Mouse (Mus musculus) gastrocnemius, postnatal 25 days (tissue): ENCODE measurements around the gene Sema6d. TPM values are rescaled to one million over a fixed set of nuclear protein-coding genes. Genes with fewer than 3 reads are reported as not detected.

Experiments used
- DNase-seq: peaks from one replicate; pipeline ENCODE4 v3.0.0; 2022
- long read RNA-seq, 2 experiments: library from polyadenylated mRNA; stranded (forward); transcript quantifications; one replicate each; pipeline ENCODE4 v2.0.0; 2021
- total RNA-seq, 2 experiments: library from RNA; stranded (reverse); gene quantifications; 1 replicate in 1 of 2; 2 replicates in 1 of 2; pipeline ENCODE4 v1.2.3; 2021

Gene Sema6d
- total RNA-seq = 1 to 10 TPM; 5.8 to 6.6 TPM
- long read RNA-seq, experiment 1 = 0 reads
- long read RNA-seq, experiment 2, full-length matches to known transcripts = 1 of 2 reads
- long read RNA-seq, experiment 2, partial matches to known transcripts = 0 of 2 reads
- long read RNA-seq, experiment 2, other reads (novel, unspliced or antisense) = 1 of 2 reads

DNA sequence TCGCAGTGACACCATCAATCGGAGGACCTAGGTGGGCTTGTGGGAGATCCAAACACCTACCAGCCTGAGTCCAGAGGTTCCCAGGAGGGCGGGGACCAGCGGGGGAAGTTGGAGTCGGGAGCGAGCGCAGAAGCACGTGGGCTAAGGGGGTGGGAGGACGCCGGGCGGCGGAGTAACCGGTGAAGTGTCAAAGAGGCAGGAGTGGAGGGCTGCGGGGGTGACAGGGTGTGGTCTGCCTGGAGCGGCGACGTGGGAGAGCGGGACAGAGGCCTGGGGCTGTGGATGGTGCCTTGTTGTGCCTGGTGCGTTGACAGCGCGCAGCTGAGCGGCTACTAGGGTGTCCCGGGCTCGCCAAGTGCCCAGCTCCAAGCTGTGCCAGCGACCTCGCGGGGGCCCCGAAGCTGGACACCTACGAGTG, at the start of gene Sema6d:
Sema6d (plus strand) TSS at position 157 of the 418 bp plus-strand sequence.
- DNase-seq = no peak

DNA sequence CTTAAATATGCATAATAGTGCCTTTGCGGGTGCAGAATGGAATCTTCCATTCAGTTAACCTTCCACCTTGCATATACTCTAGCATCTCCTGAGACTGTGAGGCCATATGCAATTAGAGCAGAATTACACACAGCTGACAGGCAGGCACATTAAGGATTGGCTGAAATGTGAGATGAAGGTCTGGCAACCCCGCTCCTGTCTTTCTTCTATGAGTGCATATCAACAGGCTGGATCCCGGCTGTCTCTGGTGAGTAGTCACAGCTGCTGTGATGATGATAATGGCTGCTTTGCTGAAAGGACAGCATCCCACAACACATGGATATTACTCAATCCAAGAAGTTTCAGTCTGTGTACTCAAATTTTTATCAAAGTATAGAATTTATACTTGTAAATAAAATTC, 29.9 kb upstream of the Sema6d start:
- no peak for DNase-seq

DNA sequence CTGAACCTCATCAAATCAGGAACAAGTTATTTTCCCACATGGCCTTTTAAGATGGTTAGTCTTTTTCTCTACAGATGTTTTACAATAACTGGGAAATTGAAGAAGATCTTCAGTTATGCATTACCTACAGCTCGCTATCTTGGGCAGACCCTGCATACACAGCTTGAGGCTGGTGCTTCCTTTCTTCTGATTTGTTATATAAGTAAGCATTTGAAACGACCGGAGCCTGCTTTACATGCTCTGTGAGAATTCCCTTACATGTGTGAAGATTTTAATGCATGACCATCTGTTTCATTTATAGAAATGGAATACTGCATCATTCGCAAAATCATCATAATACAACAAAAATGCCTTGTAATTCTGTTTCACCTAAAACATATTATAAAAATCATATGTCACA, 21.4 kb upstream of the Sema6d start:
- DNase-seq = no peak

DNA sequence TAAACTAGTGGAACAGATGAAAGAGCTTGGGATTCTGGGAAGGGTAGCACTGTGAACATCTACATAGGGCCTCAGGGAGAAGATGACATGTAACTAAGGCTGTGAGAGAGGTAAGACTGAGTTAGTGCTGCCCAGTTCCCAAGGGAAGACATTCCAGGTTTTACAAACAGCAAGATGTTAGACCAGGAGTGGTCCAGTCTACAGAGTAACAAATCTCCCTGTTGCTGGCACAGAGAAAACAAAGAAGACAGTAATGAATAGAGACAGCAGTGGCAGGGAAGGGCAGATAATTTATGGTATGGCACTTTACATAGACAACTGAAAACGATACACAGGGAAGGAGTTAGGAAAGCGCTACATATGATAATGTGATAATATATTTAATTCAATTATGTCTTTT, 19.1 kb upstream of the Sema6d start:
- no peak for DNase-seq

DNA sequence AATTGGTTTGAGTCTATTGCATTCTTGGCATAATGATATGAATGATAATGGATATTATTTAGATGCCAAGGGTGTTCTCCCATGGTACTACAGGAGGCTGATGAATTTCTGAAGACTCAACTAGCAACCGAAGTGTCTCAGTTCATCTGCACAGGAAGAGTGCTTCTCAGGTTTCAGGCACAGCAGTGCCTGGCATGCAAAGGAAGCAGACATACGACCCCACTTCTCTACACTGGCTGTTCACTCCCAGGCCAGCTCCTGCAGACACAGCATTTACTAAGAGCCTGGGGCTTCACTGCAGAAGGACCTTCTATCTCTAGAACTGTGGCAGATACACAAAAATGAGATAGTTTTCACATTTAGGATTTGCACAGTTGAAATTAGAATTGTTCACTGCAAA, 18.4 kb upstream of the Sema6d start:
- no peak for DNase-seq

DNA sequence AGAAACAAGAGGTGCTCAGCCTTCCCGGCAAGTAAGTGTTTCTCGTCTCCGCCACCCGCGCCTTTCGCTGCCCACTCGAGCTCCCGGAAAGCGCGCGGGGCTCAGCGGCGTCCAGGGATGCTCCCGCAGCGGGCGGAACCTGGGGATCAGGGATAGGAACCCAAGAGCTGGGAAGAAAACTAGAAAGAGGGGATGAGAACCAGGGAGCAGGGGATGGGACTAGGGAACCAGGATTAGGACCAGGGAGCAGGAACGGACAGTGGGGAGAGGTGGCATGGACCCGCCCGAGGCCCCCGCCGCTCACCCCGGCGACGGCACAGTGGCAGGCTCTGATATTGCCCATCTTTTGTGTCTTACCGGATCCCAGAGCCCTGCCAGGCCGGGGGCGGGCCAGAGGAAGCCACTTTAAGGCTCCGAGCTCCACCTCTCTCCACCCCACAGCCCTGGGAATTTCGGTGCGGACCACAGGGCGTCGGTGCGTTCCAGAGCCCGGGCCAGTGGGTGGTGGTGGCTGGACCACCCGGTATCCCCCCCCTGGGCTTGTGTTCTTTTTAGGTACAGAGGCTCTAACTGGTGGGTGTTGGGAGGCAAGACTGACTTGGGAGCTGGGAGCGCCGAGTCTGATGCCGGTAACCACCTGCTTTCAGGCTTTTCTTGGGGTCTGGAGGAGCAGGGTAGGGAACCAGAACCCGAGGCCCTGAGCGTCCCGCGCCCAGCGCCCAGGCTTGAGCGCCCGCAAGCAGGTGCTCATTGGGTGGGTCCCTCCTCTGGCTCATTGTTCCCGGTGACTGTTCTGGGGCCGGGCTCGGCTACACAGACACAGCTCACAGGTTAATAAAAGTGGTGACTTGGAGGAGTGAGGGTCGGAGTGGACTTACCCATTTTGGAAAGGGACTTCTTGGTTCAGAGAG, 717 bp downstream of the Sema6d start:
- no peak for DNase-seq

DNA sequence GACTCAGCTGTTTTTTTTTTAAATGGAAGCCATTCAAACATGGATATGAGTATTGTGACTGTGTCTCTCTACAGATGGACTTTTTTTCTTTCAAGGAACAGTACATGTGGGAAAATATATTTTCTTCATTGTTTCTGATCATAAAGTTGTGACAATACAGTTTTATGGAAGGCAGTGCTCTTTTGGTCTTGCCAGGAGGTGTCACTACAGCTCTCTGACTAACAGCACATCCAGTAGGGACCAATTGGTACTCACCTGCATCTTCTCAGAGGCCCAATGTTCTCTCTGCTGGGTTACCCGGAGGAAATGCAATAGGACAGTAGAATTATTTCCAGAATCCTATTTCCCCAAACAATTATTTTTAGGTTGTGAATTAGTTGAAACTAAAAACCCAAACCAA, 9.9 kb downstream of the Sema6d start:
- DNase-seq = no peak

DNA sequence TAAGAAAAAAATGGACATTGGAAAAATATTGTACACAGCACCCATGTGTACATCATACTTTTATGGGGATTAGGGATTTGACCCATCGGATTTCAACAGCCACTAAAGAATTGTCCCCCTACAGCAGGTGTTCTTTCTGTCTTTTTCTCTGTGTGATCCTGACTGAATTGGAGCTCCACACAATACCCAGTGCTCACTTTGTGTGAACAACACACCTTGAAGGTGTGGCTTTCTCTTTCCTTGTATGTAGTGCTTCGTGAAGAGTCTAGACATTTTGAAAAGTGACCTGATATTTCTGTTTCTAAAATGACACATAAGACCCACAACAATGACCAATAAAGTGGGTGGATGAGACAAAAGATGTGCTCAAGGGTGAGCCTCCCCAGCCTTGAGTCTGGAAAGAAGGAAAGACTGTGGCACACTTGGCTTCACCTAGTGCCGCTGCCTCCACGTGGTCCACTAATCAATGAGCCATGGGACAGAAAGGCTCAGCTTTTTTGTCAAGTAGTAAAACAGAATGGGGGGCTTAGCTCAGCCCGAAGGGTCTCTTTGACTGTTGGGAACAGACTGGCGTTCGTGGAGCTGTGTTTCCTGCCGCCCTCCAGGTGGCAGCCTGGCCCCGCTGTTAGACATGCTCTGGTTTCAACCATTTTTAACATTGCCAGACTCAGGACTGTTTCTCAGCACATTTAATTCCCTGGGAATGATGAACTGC, 10.9 kb downstream of the Sema6d start:
- DNase-seq = peak; percentile 15

DNA sequence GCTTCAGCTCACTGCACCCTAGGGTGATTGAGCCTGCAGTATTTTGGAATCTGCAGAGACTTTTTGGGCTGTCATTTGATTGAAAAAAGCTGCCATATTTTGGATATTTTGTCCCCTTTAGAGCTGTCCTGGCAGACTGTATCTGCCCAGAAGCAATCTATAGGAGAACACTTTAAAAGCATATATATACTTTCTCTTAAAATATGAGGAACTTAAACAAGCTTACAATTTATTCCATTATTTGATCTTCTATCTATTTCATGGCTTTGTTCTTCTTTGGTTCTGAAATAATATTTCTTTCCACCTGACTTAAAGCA, 11.4 kb downstream of the Sema6d start:
- no peak for DNase-seq

DNA sequence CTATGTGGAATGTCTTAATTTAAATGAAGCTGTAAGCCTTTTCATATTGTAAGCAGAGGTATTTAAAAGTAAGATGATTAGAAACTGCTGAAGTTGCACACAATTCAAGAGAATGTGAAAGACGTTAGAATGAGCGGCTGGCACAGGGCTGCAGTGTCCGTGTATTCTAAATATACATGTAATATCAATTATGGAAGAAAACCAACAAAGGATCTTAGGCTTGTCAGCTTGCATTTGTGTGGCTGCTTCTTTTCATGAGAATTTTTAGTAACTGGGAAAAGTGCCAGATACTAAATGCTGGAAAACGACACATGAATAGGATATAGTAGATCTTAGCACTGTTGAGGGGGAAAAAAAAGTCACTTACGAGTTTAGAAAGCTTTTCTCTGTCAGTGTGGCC, 11.8 kb downstream of the Sema6d start:
- DNase-seq = no peak

DNA sequence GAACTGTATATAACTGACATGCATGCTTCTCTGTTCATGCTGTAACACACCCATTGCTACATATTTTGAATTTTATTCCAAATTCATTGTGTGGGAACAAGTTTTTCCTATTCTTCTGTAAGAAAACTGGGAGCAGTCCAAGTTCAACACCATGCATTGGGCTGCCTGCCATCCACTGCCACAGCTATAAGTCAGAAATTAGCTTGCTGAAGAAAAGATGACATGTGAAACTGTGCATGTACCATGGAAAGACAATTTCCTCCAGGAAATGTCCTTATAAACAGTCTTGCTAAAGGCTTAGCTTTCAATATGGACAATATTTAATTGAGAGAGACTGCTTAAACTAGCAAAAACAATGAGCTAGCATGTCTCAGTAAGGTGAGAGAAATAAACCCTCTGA, 13.5 kb downstream of the Sema6d start:
- no peak for DNase-seq

DNA sequence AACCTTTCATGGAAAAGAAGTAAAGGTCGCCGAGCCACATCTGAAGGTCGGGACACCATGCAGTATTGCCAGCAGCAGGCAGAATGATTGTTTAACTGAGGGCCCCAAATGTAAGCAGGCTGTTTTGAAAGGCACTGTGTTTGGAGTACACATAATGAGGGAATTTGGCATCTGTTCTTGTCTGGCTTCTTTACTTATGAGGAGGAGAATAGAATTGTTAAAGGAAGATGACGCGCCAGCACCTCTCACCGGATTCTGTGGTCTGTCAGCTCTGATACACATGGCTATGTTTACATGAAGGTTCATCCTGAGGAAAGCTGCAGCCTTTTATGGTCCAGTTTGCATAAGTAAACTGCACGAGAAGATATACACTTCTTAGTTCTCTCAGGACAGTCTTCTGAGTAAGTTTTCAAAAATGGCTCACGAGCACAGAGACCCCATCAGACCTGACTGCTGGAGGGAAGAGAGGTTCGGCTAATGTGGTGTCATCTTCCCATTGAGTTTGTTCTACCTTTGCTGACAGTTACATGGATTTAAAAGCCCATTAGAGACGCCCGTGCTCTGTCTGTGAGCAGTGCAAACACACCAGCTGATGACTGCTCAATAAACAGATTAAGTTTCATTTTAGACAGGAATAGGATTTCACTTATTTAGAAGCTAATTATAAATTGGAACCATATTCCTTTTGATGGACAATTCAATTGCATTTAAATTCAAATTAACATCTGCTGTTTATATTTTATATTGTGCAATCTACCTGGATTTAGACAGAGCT, 28.9 kb downstream of the Sema6d start:
- no peak for DNase-seq

DNA sequence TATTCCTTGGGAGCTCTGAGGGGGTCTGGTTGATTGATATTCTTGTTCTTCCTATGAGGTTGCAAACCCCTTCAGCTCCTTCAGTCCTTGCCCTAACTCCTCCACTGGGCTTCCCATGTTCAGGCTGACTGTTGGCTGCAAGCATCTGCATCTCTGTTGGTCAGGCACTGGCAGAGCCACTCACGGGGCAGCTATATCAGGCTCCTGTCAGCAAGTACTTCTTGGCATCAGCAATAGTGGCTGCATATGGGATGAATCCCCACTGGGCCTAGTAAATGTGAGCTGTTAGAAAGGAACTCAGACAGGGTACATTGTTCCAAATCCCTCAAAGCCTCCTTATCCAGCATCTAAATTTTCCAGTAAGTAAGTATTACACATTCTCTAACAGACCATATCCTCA, 30.6 kb downstream of the Sema6d start:
- DNase-seq = no peak

DNA sequence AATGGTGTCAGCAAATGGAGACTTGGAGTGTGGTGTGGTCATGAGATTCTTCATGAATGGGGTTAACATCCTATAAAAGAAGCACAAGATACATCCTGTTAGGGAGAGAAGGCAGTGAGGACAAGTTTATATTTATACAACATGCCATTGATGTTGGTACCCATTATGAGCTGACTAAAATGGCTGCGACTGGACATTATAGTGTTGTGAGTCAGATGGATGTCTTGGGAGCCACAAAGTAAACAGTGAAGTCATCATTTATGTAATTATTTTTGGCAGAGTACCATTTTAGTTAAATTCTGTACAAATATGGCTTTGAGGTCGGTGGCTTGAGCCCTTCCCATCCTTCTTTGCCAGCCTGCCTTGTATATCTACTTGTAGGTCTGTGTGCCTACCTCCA, 31.8 kb downstream of the Sema6d start:
- no peak for DNase-seq

DNA sequence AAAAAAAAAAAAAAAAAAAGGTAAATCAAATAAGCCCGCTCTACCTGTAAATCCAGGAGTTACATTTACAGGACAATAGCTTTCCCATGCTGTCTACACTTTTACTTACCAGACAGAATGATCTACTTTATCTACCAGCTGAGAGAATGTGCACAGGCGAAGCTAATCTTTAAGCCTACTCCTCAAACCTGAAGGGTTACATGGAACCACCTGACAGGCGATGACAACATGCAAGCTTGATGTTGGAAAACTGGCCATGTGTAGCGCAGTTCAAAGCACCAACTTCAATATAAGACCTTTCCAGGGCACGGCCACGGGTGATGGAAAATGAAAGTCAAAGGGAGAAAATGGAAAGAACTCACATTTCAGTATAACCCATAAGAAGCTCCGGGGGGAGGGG, 35.7 kb downstream of the Sema6d start:
- no peak for DNase-seq

DNA sequence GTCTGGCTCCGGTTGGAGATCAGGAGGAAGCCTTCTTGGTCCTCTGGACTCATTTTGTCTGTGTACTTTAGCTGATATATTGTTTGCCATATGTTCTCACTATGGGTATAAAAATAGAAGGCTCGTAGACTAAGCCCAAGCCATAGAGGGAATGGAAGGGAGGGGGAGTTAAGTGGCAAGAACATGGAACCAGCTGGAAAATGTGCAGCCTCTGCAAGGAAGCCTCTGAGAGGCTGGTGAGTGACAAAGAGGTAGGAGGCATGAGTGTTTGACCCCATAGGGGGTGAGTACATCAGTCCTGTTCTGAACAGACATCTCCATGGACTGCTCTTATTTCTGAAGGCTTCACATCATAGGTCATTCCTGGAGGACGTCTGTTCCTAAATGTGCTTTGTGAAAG, 37.1 kb downstream of the Sema6d start:
- DNase-seq = no peak

DNA sequence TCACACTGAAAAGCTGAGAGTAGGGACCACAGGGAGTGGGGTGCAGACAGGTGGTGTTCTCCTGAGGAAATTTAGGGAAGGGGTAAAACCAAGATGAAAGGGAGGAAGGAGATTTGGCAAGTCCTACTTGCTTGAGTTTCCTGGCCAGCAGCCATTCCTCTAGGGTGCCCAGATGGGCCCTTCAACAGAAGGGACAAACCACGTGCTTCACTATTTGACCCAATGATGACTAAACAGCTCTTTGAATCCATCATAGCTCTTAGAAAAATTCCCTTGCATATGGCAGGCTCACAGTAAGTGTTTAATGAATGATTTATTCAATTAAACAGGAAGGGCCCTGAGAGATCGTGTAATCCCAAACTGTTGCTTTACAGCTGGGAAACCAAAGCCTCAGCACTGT, 41.1 kb downstream of the Sema6d start:
- no peak for DNase-seq

DNA sequence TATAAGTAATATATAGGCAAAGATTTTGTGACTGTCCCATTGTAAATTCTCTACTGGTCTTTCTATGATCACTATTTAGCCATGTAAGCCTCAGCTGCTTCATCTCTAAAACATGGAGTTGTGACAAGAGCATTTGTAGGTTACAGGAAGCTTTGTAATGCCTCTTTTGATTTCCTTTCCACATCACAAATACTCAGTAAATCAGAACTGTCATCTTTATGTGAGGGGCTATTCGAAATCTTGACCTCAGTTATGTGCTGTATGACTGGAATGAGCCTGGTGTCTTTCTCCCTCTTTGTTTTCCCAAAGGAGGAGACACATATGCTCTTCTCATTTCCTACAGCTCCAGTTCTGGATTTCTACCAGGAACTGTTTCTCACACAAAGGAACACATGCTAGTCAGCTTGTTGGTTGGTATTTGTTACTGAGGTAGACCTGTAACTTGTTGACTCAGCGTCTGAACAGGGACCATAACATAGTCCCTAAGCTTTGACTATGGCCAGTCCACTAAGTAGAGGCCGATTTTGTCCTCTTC, 51.8 kb downstream of the Sema6d start:
- no peak for DNase-seq

DNA sequence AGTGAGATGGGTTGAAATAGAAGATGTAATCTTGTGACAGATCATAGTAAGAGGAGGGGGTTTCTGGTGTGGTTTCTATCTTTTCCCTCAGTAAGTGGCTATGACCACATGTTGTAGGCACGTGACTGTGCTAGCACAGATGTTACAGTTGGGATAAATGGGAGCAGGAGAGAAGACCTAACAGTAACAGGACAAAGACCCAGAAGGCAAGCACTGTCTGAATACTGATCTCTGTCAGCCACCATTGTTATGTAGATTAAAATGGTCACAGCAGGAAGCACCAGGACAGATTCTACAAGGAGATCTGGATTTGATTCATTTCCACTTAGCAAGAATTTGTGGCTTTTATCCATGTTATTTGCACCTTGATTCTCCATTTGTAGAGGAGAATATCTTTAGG, 55.8 kb downstream of the Sema6d start:
- DNase-seq = no peak

DNA sequence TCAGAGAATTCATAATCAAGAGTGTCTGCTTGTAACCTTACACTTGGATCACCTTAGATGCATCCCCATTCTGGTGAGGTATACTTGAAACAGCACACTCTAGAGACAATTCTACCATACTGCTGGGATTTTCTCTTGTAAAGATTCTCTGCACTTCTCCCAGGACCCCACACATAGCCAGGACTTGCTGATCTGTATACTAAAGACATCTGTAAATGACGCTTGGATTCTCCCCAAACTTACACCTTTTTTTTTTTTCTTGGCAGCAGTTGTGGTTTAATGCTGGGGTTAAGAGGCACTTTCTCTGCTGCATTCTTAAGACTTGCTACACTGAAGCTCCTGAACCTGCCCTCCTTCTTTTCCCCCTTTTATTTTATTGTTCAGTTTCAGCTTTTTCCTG, 68.4 kb downstream of the Sema6d start:
- no peak for DNase-seq

DNA sequence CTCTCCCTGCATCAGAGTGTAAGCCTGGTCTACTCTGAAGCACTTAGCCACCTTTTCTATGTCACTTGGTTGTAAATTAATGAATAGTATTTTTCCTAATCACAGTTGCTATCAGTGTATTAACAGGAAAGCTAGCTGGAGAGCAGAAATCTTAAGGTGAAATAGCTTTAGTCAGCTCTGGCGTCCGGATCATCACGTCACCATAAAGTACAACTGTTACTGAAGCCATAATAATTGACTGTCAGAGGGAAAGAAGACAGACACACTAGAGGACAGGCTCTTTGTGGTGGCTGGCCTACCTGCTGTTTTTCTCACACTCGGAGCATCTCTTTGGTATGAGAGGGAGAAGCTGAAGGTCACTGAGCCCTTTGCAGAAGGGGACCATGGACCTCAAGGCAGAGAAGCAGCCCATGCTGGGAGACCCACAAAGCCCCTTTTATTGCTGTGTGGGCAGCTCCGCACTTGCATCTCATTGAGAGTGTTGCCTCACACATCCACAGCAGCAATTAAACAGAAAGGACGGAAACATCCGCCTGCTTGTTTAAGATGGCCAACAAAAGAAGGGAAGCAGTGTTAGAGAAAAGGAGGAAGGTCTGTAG, 72.3 kb downstream of the Sema6d start:
- no peak for DNase-seq

DNA sequence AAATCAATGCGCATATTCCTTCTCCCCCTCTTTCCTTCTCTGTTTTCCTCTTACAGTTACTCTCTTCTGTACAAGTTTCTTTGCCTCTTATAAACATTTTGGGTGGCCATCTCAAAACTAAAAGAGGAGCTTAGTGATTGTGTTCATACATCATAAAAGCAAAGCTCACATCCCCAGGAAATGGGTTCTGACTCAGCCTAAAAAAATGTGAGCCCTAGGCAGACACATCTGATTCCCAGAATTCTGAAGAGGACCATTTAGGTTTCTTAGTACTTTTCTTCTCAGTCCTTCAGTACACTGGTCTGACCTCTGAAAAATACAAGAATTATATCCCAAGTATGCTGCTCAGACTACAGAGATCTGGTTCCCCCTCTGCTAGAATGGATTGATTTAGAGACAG, 78.6 kb downstream of the Sema6d start:
- no peak for DNase-seq
